Mouse (Mus musculus) thymus, postnatal 14 days (tissue): ENCODE data around the gene Adcy9.

Experiments
- DNase-seq: peaks from one replicate; pipeline ENCODE4 v3.0.0; 2021

The Adcy9 gene

DNA sequence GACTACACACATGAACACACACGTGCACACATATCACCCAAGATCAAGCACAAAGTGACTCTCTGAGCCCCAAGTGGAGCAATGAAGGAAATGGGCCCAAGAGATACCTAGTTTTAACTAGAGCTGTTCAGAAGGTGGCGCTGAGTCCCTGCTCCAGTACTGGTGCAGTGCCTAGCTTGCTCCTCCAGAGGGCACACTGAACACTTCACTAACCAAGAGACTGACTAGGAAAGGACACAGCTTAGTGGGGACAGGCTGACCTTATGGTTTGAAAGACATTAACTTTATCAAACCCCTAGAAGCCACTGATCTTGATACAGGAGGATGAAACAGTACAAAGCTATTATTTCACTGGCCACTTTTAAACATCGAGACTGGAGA lies 104.2 kb downstream of the Adcy9 start:
- peak; percentile 79 for DNase-seq

GRCm38 (mm10) chr16:4315352-4316093 lies 104.8 kb downstream of the Adcy9 start:
- no peak for DNase-seq

- DNase-seq, result no peak
Measured at GRCm38 (mm10) chr16:4314891-4315290, 105.4 kb downstream of the Adcy9 start.

DNA sequence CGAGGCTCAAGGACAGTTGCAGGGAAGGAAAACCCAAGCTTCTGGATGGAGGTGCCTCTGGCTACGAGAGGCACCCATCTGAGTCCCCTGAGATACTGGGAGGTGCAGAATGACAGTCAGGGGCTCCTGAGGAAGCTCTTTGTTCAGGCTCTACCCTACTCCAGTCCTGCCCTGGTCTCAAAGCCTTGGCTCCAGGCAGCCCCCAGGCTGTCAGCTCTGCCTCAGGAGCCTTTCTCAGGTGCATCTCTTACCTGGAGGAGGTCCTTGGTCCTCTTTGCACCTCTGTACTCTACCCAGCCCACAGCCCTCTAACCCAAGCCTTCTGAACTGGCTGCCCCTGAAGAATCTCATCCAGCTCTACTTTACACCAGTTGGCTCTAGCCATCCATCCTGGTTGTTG lies 108.3 kb downstream of the Adcy9 start:
- DNase-seq, result no peak

GRCm38 (mm10) chr16:4311608-4312007 lies 108.7 kb downstream of the Adcy9 start:
- DNase-seq, result no peak

DNA sequence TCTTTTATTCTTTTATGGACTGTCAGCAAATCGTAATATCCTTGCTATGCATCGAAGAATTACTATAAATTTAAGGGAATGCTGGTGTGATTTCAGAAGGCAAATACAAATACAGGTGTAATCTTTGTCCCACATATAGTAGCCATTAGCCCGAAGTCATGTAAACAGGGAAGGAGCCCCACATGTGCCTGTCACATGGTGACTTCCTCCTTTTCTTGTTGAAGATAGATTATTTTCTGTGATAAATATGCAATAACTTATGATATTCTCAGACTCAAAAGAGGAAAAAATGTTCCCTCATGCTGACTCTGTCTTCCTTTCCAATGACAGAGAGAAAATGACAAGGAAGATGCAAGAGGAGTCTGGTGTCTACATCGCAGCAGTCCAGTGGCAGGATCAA lies 112.5 kb downstream of the Adcy9 start:
- no peak for DNase-seq

DNA sequence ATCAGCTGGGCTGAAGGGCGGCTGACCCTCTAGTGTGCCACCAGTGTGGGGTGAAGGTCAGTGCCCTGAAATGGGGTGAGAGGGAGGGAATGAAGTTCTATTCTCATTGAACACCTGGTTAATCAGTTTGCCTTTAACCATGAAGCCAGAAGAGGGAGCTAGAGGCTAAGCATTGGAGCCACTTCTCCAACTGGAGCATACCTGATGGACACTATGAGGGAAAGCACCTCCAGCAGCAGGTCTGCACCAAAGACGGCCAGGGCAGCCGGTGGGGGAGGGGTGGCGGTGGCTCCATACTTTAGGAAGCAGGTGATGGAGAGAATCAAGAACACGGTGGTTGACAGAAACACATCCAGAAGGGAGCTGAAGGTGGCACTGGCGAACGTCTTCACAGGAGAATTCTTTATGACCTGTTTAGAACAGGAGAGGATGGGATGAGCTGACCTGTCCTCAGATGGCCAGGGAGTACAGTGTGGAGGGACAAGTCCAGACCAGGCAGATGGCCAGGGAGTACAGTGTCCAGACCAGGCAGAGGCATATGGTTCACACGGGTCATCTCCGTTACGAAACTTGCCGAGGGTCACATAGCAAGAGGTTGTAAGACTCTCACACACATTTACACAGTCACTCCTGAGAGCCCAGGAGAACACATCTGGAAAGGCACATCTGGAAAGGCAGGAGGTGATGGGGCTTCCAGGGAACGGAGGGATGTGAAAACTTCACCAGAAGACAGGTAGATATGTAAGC lies 115.9 kb downstream of the Adcy9 start:
- DNase-seq, result peak; percentile 26

DNA sequence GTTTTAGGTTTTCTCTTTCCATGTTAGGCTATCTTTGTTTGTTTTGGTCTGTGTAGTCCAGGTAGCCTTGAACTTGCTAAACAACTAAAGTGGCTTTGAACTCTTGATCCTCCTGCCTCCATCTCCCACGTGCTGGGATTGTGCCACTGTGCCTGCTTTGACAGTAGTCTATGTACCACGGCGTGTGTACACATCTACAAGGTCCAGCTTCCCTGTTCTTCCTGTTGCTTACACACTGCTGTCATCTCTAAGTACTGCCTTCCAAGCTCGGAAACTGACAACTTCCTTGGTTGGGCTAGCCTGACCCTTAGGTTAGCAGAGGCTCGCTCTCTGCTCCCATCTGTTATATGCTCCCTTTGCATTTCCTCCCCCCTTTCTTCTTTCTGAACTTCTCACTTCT lies 116.7 kb downstream of the Adcy9 start:
- no peak for DNase-seq

GRCm38 (mm10) chr16:4300280-4300679 lies 120.0 kb downstream of the Adcy9 start:
- DNase-seq, result no peak

DNA sequence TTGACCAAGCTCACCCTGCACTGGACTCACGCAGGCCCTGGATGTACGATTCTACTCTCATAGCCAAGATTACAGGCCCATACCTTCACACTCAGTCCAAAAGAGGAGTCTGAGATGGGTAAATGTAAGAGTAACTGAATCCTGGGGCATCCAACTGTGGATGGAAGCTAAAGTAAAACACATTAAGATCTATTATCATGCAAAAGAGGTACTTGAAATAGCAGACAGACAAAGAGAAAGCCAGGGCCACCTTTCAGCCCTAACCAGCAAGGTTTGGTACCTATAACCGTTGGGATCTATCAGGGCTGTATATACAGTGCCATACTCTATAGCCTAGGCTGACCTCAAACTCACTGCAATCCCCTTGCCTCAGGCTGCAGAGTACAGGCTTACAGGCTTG lies 127.0 kb downstream of the Adcy9 start:
- DNase-seq, result no peak

DNA sequence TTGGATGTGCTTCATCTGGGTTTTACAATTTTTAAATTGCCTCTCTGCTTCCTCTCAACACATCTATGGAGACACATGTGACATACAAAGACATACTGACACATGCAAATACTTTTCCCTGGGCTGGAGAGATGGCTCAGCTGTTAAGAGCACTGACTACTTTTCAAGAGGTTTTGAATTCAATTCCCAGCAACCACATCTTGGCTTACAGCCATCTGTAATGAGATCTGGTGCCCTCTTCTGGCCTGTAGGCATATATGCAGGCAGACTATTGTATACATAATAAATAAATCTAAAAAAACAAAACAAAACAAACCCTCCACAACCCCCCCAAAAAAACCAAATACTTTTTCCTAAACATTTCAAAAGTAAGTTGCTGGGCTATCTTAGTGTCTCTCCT lies 130.8 kb downstream of the Adcy9 start:
- DNase-seq, result no peak

DNA sequence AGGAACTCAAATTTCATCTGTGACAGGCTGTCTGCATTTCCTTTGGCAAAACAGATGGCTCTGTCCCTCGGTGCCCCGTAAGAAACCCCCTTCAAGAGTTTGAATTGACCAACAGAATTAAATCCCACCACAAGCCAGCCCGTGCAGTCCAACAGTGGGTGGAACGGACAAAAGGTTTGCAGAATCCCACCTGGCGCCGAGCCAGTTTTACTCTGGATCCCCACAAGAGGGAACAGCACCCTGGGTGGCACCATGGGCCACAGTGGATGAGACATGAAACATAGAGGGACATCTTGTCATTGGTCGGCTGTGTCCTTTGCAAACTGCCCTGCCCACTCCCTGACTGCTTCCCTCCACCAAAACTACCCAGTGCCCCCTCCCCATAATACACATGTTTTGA lies 133.7 kb downstream of the Adcy9 start:
- DNase-seq, result no peak

GRCm38 (mm10) chr16:4285257-4285656 lies 135.0 kb downstream of the Adcy9 start:
- peak; percentile 60 for DNase-seq

DNA sequence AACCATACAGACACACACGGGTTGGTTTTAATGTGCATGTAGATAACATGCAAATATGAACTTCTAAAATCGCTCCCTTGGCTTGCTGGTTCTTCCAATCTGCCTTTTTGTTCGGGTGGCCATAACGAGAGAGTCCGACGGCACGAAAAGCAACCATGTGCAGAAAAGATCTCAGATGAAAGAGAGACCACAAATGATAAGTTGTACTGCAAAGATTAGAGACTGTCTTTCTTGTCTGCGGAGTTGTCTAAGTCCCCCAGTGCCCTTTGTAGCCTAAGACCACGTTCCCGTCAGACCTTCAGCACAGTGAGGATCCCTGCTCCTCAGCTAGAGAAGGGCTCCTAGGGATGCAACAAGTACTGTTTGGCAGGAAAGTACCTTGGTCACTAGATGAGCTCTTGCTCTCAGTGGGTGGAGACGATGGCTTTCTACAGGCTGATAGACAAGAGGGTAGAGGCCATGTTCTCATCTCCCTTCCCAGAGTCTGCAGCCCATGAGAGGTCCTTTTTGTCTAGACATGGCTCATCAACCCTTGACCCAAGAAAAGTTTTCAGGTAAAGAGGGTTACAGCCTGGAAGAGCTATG lies 136.9 kb downstream of the Adcy9 start:
- DNase-seq, result no peak

DNA sequence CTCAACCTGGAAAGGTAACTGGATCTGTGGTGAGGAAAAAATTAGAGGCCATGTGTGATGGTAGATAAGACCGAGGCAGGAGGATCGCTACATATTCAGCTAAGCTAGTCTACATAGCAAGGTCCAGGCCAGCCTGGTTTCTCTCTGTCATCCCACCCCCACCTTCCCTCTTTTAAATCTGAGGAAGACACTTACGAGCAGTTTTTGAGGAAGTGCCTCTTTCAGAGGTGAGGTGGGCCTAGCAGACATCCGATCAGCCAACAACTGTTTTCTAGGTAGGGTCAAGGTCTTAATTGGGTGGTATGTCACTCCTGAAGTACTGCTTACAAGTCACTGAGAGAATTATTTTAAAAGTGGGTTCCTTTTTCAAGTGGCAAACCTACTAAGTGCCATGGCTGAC lies 138.8 kb downstream of the Adcy9 start:
- no peak for DNase-seq

DNA sequence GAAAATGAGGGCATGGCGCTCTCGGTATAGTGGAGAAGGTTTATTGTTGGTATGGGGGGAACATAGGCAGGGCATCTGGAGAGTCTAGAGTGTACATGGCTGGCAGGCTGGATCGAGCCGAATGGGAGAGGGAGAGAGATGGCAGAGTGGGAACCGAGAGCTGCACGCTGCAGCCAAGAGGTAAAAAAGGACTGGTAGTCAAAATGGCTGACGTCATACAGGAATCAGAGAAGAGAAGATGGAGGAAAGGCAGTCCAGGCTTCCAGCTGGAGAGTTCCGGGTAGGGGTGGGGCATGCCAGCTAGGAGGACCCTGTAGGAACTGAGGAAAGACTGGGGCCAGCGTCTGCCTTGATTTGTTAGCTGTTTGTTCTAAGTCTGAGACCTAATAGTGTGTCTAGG lies 139.3 kb downstream of the Adcy9 start:
- DNase-seq, result no peak

DNA sequence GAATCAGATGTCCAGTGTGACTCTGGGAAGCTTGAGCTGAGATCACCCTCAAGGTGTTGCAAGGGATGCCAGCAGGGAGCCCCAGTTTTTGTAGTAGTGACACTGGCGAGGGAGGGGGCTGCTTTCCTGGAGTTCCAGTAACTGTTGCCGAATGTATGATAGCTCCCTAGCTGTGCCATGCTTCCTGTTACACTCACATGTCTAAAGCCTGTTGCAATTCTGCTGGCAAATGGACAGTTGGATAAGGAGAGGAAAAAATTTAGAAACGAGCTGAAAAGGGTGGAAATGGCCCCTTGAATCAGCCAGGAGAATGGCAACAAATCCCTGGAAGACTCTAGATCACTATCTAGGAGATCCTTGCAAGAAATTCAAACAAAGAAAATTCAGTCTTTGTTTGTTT lies 140.7 kb downstream of the Adcy9 start:
- DNase-seq, result no peak

DNA sequence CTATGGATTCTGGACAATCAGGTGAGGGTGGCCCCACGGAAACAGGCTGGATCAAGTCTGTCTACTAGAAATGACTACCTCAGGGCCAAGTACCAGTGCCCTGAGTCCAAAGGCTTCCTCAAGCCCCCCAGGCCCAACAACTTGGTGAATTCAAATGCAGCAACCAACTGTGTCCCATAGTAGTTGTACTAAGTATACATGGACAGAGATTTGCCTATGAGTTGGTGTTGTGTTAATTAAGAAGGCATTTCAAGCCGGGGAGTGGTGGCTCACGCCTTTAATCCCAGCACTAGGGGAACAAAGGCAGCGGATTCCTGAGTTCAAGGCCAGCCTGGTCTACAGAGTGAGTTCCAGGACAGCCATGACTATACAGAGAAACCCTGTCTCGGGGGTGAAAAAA lies 143.7 kb downstream of the Adcy9 start:
- no peak for DNase-seq

GRCm38 (mm10) chr16:4276151-4276550 lies 144.1 kb downstream of the Adcy9 start:
- DNase-seq, result no peak

GRCm38 (mm10) chr16:4273702-4274476 lies 146.4 kb downstream of the Adcy9 start:
- DNase-seq, result no peak

DNA sequence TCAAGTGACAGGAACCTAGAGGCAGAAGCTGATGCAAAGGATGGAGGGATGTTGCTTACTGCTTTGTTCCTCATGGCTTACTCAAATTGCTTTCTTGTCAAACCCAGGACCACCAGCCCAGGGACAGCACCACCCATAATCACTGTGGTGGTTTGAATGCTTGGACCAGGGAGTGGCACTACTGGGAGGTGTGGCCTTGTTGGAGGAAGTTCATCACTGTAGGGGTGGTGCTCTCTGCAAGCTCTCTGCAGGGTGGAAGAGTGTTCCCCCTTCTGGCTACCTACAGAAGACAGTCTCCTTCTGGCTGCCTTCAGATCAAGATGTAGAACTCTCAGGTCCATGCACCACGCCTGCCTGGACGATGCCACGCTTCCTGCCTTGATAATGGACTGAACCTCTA lies 148.0 kb downstream of the Adcy9 start:
- DNase-seq, result no peak

GRCm38 (mm10) chr16:4270911-4271310 lies 149.4 kb downstream of the Adcy9 start:
- DNase-seq, result no peak

DNA sequence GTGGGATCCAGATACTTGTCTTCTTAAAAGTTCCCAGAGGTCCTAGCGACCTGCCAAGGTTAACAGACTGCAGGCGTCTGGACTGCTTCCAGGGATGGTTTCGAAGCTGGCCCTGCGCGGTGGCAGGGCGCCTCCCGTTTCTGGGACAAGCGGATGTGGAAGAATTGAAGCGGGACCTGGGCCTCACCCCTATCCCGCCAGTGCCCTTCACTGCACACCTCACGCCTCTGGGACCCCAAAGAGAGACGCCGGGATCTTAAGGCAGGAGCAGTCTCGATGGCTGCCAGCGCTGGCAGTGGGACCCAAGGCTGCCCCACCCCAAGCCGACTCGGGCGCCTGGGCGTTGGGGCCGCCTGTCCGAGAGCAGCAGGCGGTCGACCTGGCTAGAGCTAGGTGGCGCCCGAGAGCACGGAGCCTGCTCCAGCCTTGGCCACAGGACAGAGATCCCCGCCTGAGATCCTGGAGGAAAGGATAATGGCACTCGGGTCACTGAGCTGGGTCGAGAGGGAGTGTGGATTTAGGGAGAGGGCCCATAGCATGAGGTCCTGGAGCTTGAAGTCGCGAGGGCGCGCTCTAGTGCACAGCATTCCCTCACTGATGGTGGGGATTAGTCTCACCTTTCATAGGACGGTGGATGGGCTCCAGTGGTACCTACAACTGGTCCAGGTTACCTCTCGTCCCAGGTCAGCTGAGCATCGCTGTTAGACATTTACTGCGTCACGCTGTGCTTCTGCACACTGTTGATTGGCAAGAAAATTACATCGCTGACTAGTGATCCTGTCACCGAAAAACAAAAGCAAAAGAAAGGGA lies 152.2 kb downstream of the Adcy9 start:
- DNase-seq, result peak; percentile 69
